Mouse (Mus musculus): ENCODE data around the gene Myo15.

DNA sequence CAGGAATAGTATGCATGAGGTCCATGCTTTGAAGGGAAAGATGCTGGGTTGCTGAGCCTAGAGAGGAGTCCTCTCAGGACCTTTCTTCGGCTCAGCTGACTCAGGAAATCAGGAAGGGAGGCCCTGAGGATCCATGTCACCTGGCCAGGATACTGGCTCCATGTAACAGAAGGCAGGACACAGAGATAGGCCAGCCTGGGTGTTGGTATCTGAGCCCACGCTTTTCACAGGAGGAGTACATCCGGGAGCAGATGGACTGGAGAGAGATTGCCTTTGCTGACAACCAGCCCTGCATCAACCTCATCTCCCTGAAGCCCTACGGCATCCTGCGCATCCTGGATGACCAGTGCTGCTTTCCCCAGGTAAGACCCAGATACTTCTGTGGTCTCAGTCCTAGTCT is 23.6 kb downstream of the Myo15 start:
- TF ChIP-seq CTCF (IDR thresholded peaks at IDR 0.05; ENCODE audit: low read depth) (no peak), EP300 (IDR thresholded peaks at IDR 0.05; ENCODE audit: low read depth) (no peak)
